Mouse (Mus musculus): ENCODE measurements around the gene Sema3b.

Sema3b gene

GRCm38 (mm10) chr9:107633091-107633660 is 24.1 kb upstream of the Sema3b start:
- peak; percentile 92 for DNase-seq (ENCODE audit: low read depth, low spot score)

- DNase-seq (ENCODE audit: low read depth, low spot score) = no peak
These were observed 23.4 kb upstream of the Sema3b start for GRCm38 (mm10) chr9:107632478-107632877.

GRCm38 (mm10) chr9:107631861-107632260 is 22.8 kb upstream of the Sema3b start:
- DNase-seq (ENCODE audit: low read depth, low spot score) = no peak

GRCm38 (mm10) chr9:107631311-107631826 is 22.3 kb upstream of the Sema3b start:
- no peak for DNase-seq (ENCODE audit: low read depth, low spot score)

GRCm38 (mm10) chr9:107630576-107630975 is 21.5 kb upstream of the Sema3b start:
- DNase-seq (ENCODE audit: low read depth, low spot score) = no peak

GRCm38 (mm10) chr9:107629901-107630425 is 20.9 kb upstream of the Sema3b start:
- peak; percentile 66 for DNase-seq (ENCODE audit: low read depth, low spot score)

- peak; percentile 58 for DNase-seq (ENCODE audit: low read depth, low spot score)
These were observed 20.3 kb upstream of the Sema3b start for GRCm38 (mm10) chr9:107629411-107629730.

- DNase-seq (ENCODE audit: low read depth, low spot score) = peak; percentile 52
These were observed 19.8 kb upstream of the Sema3b start for GRCm38 (mm10) chr9:107628721-107629410.

- DNase-seq (ENCODE audit: low read depth, low spot score) = no peak
These were observed 18.6 kb upstream of the Sema3b start for GRCm38 (mm10) chr9:107627387-107628255.

GRCm38 (mm10) chr9:107626844-107627277 is 17.8 kb upstream of the Sema3b start:
- peak; percentile 80 for DNase-seq (ENCODE audit: low read depth, low spot score)

- no peak for DNase-seq (ENCODE audit: low read depth, low spot score)
These were observed 17.3 kb upstream of the Sema3b start for GRCm38 (mm10) chr9:107626158-107626843.

- no peak for DNase-seq (ENCODE audit: low read depth, low spot score)
These were observed 16.5 kb upstream of the Sema3b start for GRCm38 (mm10) chr9:107625351-107626128.

- no peak for DNase-seq (ENCODE audit: low read depth, low spot score)
These were observed 15.9 kb upstream of the Sema3b start for GRCm38 (mm10) chr9:107624951-107625350.

GRCm38 (mm10) chr9:107624539-107624938 is 15.5 kb upstream of the Sema3b start:
- peak; percentile 80 for DNase-seq (ENCODE audit: low read depth, low spot score)

GRCm38 (mm10) chr9:107620954-107621353 is 11.9 kb upstream of the Sema3b start:
- no peak for DNase-seq (ENCODE audit: low read depth, low spot score)

GRCm38 (mm10) chr9:107619546-107619879 is 10.5 kb upstream of the Sema3b start:
- no peak for DNase-seq (ENCODE audit: low read depth, low spot score)

GRCm38 (mm10) chr9:107618778-107619545 is 9.9 kb upstream of the Sema3b start:
- DNase-seq (ENCODE audit: low read depth, low spot score) = no peak

GRCm38 (mm10) chr9:107618098-107618497 is 9.1 kb upstream of the Sema3b start:
- DNase-seq (ENCODE audit: low read depth, low spot score) = no peak

- no peak for DNase-seq (ENCODE audit: low read depth, low spot score)
These were observed 8.4 kb upstream of the Sema3b start for GRCm38 (mm10) chr9:107617461-107617860.

GRCm38 (mm10) chr9:107615035-107615434 is 6.0 kb upstream of the Sema3b start:
- DNase-seq (ENCODE audit: low read depth, low spot score) = no peak

Data from CD4-positive helper T cell, adult 2 months (primary cell).